Mouse (Mus musculus): ENCODE data around the gene Plch2. TPM values are rescaled to one million over a fixed set of nuclear protein-coding genes. Genes with fewer than 3 reads are reported as not detected.

The Plch2 gene
- total RNA-seq, 1 experiment from 2014 or later: not detected

- ATAC-seq (replicated peaks in 1 of 2; ENCODE audit: insufficient read depth in 1 of 2, low FRiP score in 2 of 2, low TSS enrichment in 1 of 2, low read depth in 1 of 2, poor library complexity in 2 of 2, severe bottlenecking in 2 of 2): no peak
Observed at GRCm38 (mm10) chr4:155012115-155012514, 44.5 kb downstream of the Plch2 start.

GRCm38 (mm10) chr4:155011312-155012025 lies 45.1 kb downstream of the Plch2 start:
- ATAC-seq (replicated peaks in 1 of 2; ENCODE audit: insufficient read depth in 1 of 2, low FRiP score in 2 of 2, low TSS enrichment in 1 of 2, low read depth in 1 of 2, poor library complexity in 2 of 2, severe bottlenecking in 2 of 2): no peak

GRCm38 (mm10) chr4:155010870-155011269 lies 45.7 kb downstream of the Plch2 start:
- no peak for ATAC-seq (replicated peaks in 1 of 2; ENCODE audit: insufficient read depth in 1 of 2, low FRiP score in 2 of 2, low TSS enrichment in 1 of 2, low read depth in 1 of 2, poor library complexity in 2 of 2, severe bottlenecking in 2 of 2)

- no peak for ATAC-seq (replicated peaks in 1 of 2; ENCODE audit: insufficient read depth in 1 of 2, low FRiP score in 2 of 2, low TSS enrichment in 1 of 2, low read depth in 1 of 2, poor library complexity in 2 of 2, severe bottlenecking in 2 of 2)
Observed at GRCm38 (mm10) chr4:155009216-155009615, 47.4 kb downstream of the Plch2 start.

- ATAC-seq (replicated peaks in 1 of 2; ENCODE audit: insufficient read depth in 1 of 2, low FRiP score in 2 of 2, low TSS enrichment in 1 of 2, low read depth in 1 of 2, poor library complexity in 2 of 2, severe bottlenecking in 2 of 2): no peak
Observed at GRCm38 (mm10) chr4:155008075-155008474, 48.5 kb downstream of the Plch2 start.

- ATAC-seq (replicated peaks in 1 of 2; ENCODE audit: insufficient read depth in 1 of 2, low FRiP score in 2 of 2, low TSS enrichment in 1 of 2, low read depth in 1 of 2, poor library complexity in 2 of 2, severe bottlenecking in 2 of 2): no peak
Observed at GRCm38 (mm10) chr4:155007641-155008040, 48.9 kb downstream of the Plch2 start.

GRCm38 (mm10) chr4:155006296-155006695 lies 50.3 kb downstream of the Plch2 start:
- ATAC-seq (replicated peaks in 1 of 2; ENCODE audit: insufficient read depth in 1 of 2, low FRiP score in 2 of 2, low TSS enrichment in 1 of 2, low read depth in 1 of 2, poor library complexity in 2 of 2, severe bottlenecking in 2 of 2): no peak

- ATAC-seq (replicated peaks in 1 of 2; ENCODE audit: insufficient read depth in 1 of 2, low FRiP score in 2 of 2, low TSS enrichment in 1 of 2, low read depth in 1 of 2, poor library complexity in 2 of 2, severe bottlenecking in 2 of 2): no peak
Observed at GRCm38 (mm10) chr4:155005278-155005677, 51.3 kb downstream of the Plch2 start.

- peak; percentile 29 to 33; a peak in 2 of 4 replicates for ATAC-seq (replicated peaks in 1 of 2; ENCODE audit: insufficient read depth in 1 of 2, low FRiP score in 2 of 2, low TSS enrichment in 1 of 2, low read depth in 1 of 2, poor library complexity in 2 of 2, severe bottlenecking in 2 of 2)
Observed at GRCm38 (mm10) chr4:154999379-154999778, 57.2 kb downstream of the Plch2 start.

GRCm38 (mm10) chr4:154996572-154997154 lies 59.9 kb downstream of the Plch2 start:
- ATAC-seq (replicated peaks in 1 of 2; ENCODE audit: insufficient read depth in 1 of 2, low FRiP score in 2 of 2, low TSS enrichment in 1 of 2, low read depth in 1 of 2, poor library complexity in 2 of 2, severe bottlenecking in 2 of 2): no peak

- ATAC-seq (replicated peaks in 1 of 2; ENCODE audit: insufficient read depth in 1 of 2, low FRiP score in 2 of 2, low TSS enrichment in 1 of 2, low read depth in 1 of 2, poor library complexity in 2 of 2, severe bottlenecking in 2 of 2): no peak
Observed at GRCm38 (mm10) chr4:154994876-154995275, 61.7 kb downstream of the Plch2 start.

- ATAC-seq (replicated peaks in 1 of 2; ENCODE audit: insufficient read depth in 1 of 2, low FRiP score in 2 of 2, low TSS enrichment in 1 of 2, low read depth in 1 of 2, poor library complexity in 2 of 2, severe bottlenecking in 2 of 2): no peak
Observed at GRCm38 (mm10) chr4:154986750-154987149, 69.8 kb downstream of the Plch2 start.

GRCm38 (mm10) chr4:154986096-154986495 lies 70.5 kb downstream of the Plch2 start:
- peak; percentile 33 to 58; a peak in 3 of 4 replicates for ATAC-seq (replicated peaks in 1 of 2; ENCODE audit: insufficient read depth in 1 of 2, low FRiP score in 2 of 2, low TSS enrichment in 1 of 2, low read depth in 1 of 2, poor library complexity in 2 of 2, severe bottlenecking in 2 of 2)

- ATAC-seq (replicated peaks in 1 of 2; ENCODE audit: insufficient read depth in 1 of 2, low FRiP score in 2 of 2, low TSS enrichment in 1 of 2, low read depth in 1 of 2, poor library complexity in 2 of 2, severe bottlenecking in 2 of 2): no peak
Observed at GRCm38 (mm10) chr4:154985151-154985777, 71.3 kb downstream of the Plch2 start.

- ATAC-seq (replicated peaks in 1 of 2; ENCODE audit: insufficient read depth in 1 of 2, low FRiP score in 2 of 2, low TSS enrichment in 1 of 2, low read depth in 1 of 2, poor library complexity in 2 of 2, severe bottlenecking in 2 of 2): no peak
Observed at GRCm38 (mm10) chr4:154983767-154984166, 72.8 kb downstream of the Plch2 start.

- ATAC-seq (replicated peaks in 1 of 2; ENCODE audit: insufficient read depth in 1 of 2, low FRiP score in 2 of 2, low TSS enrichment in 1 of 2, low read depth in 1 of 2, poor library complexity in 2 of 2, severe bottlenecking in 2 of 2): no peak
Observed at GRCm38 (mm10) chr4:154982247-154983120, 74.1 kb downstream of the Plch2 start.

GRCm38 (mm10) chr4:154981530-154981929 lies 75.1 kb downstream of the Plch2 start:
- ATAC-seq (replicated peaks in 1 of 2; ENCODE audit: insufficient read depth in 1 of 2, low FRiP score in 2 of 2, low TSS enrichment in 1 of 2, low read depth in 1 of 2, poor library complexity in 2 of 2, severe bottlenecking in 2 of 2): peak; percentile 50 to 51; a peak in 2 of 4 replicates

GRCm38 (mm10) chr4:154981076-154981475 lies 75.5 kb downstream of the Plch2 start:
- ATAC-seq (replicated peaks in 1 of 2; ENCODE audit: insufficient read depth in 1 of 2, low FRiP score in 2 of 2, low TSS enrichment in 1 of 2, low read depth in 1 of 2, poor library complexity in 2 of 2, severe bottlenecking in 2 of 2): no peak
